Mouse (Mus musculus) MEL (cell line): ENCODE measurements around the gene Adgrg1. TPM values are rescaled to one million over a fixed set of nuclear protein-coding genes. Genes with fewer than 3 reads are reported as not detected.

Experiments used
- DNase-seq: peaks from one replicate; pipeline ENCODE4 v3.0.0; 2011; ENCODE audit warnings: low read depth, low spot score
- H3K27ac ChIP-seq: 2 replicates; pipeline ENCODE4 v1.5.1; 2012; ENCODE audit warnings: low read depth, mild to moderate bottlenecking, control low read depth, low read length, moderate library complexity; ENCODE audit not compliant: control insufficient read depth
- H3K27me3 ChIP-seq, 2 experiments: fragments of 150-350 bp in 1 of 2; sonication (generic) in 1 of 2; 2 replicates each; pipeline ENCODE4 v1.6.1; 2012; ENCODE audit warnings: low read length in 2 of 2, mild to moderate bottlenecking in 2 of 2, improper control_type of control experiment in 1 of 2, moderate library complexity in 1 of 2; ENCODE audit not compliant: insufficient read depth in 2 of 2, control insufficient read depth in 1 of 2
- H3K36me3 ChIP-seq, 2 experiments: 2 replicates each; pipeline ENCODE4 v1.6.1; 2012 to 2014; ENCODE audit warnings: low read length in 2 of 2, improper control_type of control experiment in 1 of 2, inconsistent platforms in 1 of 2, mild to moderate bottlenecking in 1 of 2; ENCODE audit not compliant: insufficient read depth in 2 of 2, control insufficient read depth in 1 of 2
- H3K4me1 ChIP-seq, 2 experiments: fragments of 150-350 bp in 1 of 2; sonication (generic) in 1 of 2; 2 replicates each; pipeline ENCODE4 v1.6.1; 2012; ENCODE audit warnings: low read length in 2 of 2, improper control_type of control experiment in 1 of 2, mild to moderate bottlenecking in 1 of 2; ENCODE audit not compliant: insufficient read depth in 2 of 2, control insufficient read depth in 1 of 2
- H3K4me3 ChIP-seq, 2 experiments: fragments of 150-350 bp in 1 of 2; sonication (generic) in 1 of 2; 2 replicates each; pipeline ENCODE4 v1.5.1; 2012; ENCODE audit warnings: low read depth in 2 of 2, low read length in 2 of 2, mild to moderate bottlenecking in 2 of 2, moderate library complexity in 2 of 2, control low read depth in 1 of 2, improper control_type of control experiment in 1 of 2; ENCODE audit not compliant: control insufficient read depth in 1 of 2, insufficient read depth in 1 of 2
- H3K79me2 ChIP-seq: 2 replicates; pipeline ENCODE4 v1.6.1; 2012; ENCODE audit warnings: mild to moderate bottlenecking, low read length, moderate library complexity; ENCODE audit not compliant: control insufficient read depth, poor library complexity, insufficient read depth
- H3K9ac ChIP-seq: 2 replicates; pipeline ENCODE4 v1.6.1; 2012; ENCODE audit warnings: low read depth, mild to moderate bottlenecking, control low read depth, low read length, moderate library complexity; ENCODE audit not compliant: control insufficient read depth, poor library complexity, severe bottlenecking
- H3K9me3 ChIP-seq: fragments of 150-350 bp; sonication (generic); replicated peaks from 2 replicates; pipeline ENCODE4 v1.6.1; 2012; ENCODE audit warnings: mild to moderate bottlenecking, low read length, improper control_type of control experiment, moderate library complexity; ENCODE audit not compliant: insufficient read depth
- CHD1 ChIP-seq: IDR thresholded peaks from 2 replicates; pipeline ENCODE4 v1.6.1; 2012; ENCODE audit warnings: low read depth, mild to moderate bottlenecking, inconsistent platforms, low read length, improper control_type of control experiment
- CTCF ChIP-seq, 3 experiments: IDR thresholded peaks in 2 of 3; conservative IDR thresholded peaks in 1 of 3; 2 replicates each; pipeline ENCODE4 v1.5.1; 2011 to 2012; ENCODE audit warnings: low read length in 3 of 3, low read depth in 2 of 3, mild to moderate bottlenecking in 2 of 3, improper control_type of control experiment in 1 of 3, inconsistent platforms in 1 of 3, mixed read lengths in 1 of 3, moderate library complexity in 1 of 3; ENCODE audit not compliant: control insufficient read depth in 1 of 3, insufficient read depth in 1 of 3, poor library complexity in 1 of 3, severe bottlenecking in 1 of 3
- E2F4 ChIP-seq: IDR thresholded peaks from 2 replicates; pipeline ENCODE4 v1.6.1; 2011; ENCODE audit warnings: low read depth, low read length, improper control_type of control experiment, borderline replicate concordance
- GATA1 ChIP-seq: IDR thresholded peaks from 2 replicates; pipeline ENCODE4 v1.6.1; 2011; ENCODE audit warnings: low read depth, low read length, improper control_type of control experiment
- JUND ChIP-seq: IDR thresholded peaks from 2 replicates; pipeline ENCODE4 v1.6.1; 2011; ENCODE audit warnings: low read depth, mild to moderate bottlenecking, improper control_type of control experiment, low read length
- MEF2A ChIP-seq: IDR thresholded peaks from 2 replicates; pipeline ENCODE4 v1.6.1; 2014; ENCODE audit warnings: low read depth, mild to moderate bottlenecking, inconsistent platforms, low read length, improper control_type of control experiment; ENCODE audit not compliant: poor library complexity, insufficient replicate concordance, severe bottlenecking; ENCODE audit errors: extremely low read depth
- MYC ChIP-seq: IDR thresholded peaks from 2 replicates; pipeline ENCODE4 v1.6.1; 2011; ENCODE audit warnings: low read depth, mild to moderate bottlenecking, low read length, improper control_type of control experiment, moderate library complexity
- NELFE ChIP-seq: IDR thresholded peaks from 2 replicates; pipeline ENCODE4 v1.6.1; 2011; ENCODE audit warnings: low read depth, low read length, improper control_type of control experiment
- POLR2AphosphoS2 ChIP-seq: IDR thresholded peaks from 2 replicates; pipeline ENCODE4 v1.6.1; 2011; ENCODE audit warnings: low read length, improper control_type of control experiment
- POLR2AphosphoS5 ChIP-seq: IDR thresholded peaks from 2 replicates; pipeline ENCODE4 v1.6.1; 2012; ENCODE audit warnings: low read depth, borderline replicate concordance, mild to moderate bottlenecking, inconsistent platforms, low read length, moderate library complexity, mixed read lengths
- SIN3A ChIP-seq: IDR thresholded peaks from 2 replicates; pipeline ENCODE4 v1.6.1; 2012; ENCODE audit warnings: low read length, improper control_type of control experiment, inconsistent platforms
- SMC3 ChIP-seq: IDR thresholded peaks from 2 replicates; pipeline ENCODE4 v1.6.1; 2011; ENCODE audit warnings: low read depth, low read length, improper control_type of control experiment
- TCF12 ChIP-seq: IDR thresholded peaks from 2 replicates; pipeline ENCODE4 v1.6.1; 2014; ENCODE audit warnings: low read depth, mild to moderate bottlenecking, inconsistent platforms, low read length, improper control_type of control experiment, moderate library complexity
- USF1 ChIP-seq: IDR thresholded peaks from 2 replicates; pipeline ENCODE4 v1.6.1; 2014; ENCODE audit warnings: low read depth, mild to moderate bottlenecking, inconsistent platforms, low read length, improper control_type of control experiment, moderate library complexity
- USF2 ChIP-seq, 2 experiments: IDR thresholded peaks; 2 replicates each; pipeline ENCODE4 v1.6.1; 2011 to 2012; ENCODE audit warnings: improper control_type of control experiment in 2 of 2, low read length in 2 of 2, borderline replicate concordance in 1 of 2, inconsistent platforms in 1 of 2, low read depth in 1 of 2, mild to moderate bottlenecking in 1 of 2; ENCODE audit not compliant: insufficient read depth in 1 of 2
- ZMIZ1 ChIP-seq: IDR thresholded peaks from 2 replicates; pipeline ENCODE4 v1.6.1; 2012; ENCODE audit warnings: low read depth, mild to moderate bottlenecking, inconsistent platforms, low read length, improper control_type of control experiment, moderate library complexity
- polyA plus RNA-seq, 2 experiments: library from polyadenylated mRNA; stranded (reverse) in 1 of 2; unstranded in 1 of 2; fragments of >175 nt in 1 of 2; fragments of >200 nt in 1 of 2; gene quantifications; 2 replicates each; pipeline versions ENCODE4 v1.2.1 to v1.2.4; 2012; ENCODE audit warnings: low replicate concordance in 2 of 2, low read depth in 1 of 2; ENCODE audit not compliant: insufficient read length in 2 of 2, insufficient read depth in 1 of 2, missing spikeins in 1 of 2
- total RNA-seq: library from RNA; depleted of rRNA; stranded (reverse); fragments of 300-350 nt; gene quantifications from 2 replicates; pipeline ENCODE4 v1.2.3, GENCODE M21; 2012

Adgrg1 gene
- total and polyA plus RNA-seq, 3 experiments, result 4.2 to 33.2 TPM; not detected in 1

DNA sequence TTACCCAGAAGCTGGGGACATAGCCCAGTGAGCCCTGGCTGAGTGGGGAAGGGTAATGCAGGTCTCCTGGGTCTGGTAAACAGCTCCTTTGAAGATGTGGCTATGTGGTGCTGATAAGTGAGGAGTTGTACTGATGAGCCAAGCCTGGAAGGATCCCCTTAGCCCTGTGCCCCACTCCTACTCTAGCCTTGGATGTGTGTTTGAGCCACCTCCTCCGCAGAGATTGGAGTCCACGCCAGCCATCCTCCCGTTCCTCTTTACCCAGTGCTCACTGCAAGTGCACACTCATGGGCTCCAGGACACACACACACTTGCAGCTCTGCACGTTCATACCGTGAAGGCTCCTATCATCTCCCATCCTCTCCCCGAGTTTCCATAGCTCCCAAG is 23.3 kb downstream of the Adgrg1 start:
- no peak for DNase-seq
- Histone ChIP-seq H3K9ac (no peak overlapping the region), H3K36me3 (peaks cover 0 to 2% of the 10 kb centered on the region in 2 experiments; a peak in 2 of 4 replicates), H3K27me3 (no peaks in the 10 kb centered on the region), H3K9me3 (no peaks in the 10 kb centered on the region), H3K27ac (no peak overlapping the region), H3K4me3 (no peak overlapping the region)
- TF ChIP-seq CTCF (IDR thresholded peaks at IDR 0.05 in 2 of 3, conservative IDR thresholded peaks at IDR 0.05 in 1 of 3; ENCODE audit: control insufficient read depth in 1 of 3, insufficient read depth in 1 of 3, low read depth in 2 of 3, low read length in 3 of 3, poor library complexity in 1 of 3, severe bottlenecking in 1 of 3) (no peak), USF2 (IDR thresholded peaks at IDR 0.05; ENCODE audit: borderline replicate concordance in 1 of 2, insufficient read depth in 1 of 2, low read depth in 1 of 2, low read length in 2 of 2) (no peak), USF1 (no peak), SIN3A (no peak), JUND (no peak), SMC3 (no peak), MYC (no peak), TCF12 (no peak), CHD1 (no peak), POLR2AphosphoS2 (no peak), POLR2AphosphoS5 (no peak), E2F4 (no peak), NELFE (no peak), MEF2A (no peak)
- TF ChIP-seq, all 39 proteins: peak for 0
- peaks cover 4 to 21% of the 10 kb centered on the region in 2 experiments; a peak in 3 of 4 replicates for H3K4me1 ChIP-seq
- no peaks in the 10 kb centered on the region for H3K79me2 ChIP-seq

DNA sequence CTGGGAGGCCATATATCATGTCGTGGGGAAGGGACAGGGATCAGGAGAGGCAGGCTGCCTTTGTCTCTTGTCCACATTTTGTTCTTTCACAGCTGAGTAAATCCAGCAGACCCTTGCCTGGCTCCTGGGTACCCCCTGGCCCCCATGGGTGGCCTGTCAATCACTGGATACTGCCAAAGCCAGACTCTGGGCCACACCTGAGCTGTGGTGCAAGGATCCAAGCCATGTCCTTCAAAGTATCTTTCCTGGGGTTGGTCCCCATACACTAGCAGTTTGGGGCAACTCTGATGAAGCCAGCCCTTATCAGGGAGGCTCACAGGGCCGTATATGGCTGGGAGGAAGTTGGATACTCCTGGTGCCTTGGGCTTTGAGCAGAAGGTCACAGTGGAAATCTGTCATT is 23.9 kb downstream of the Adgrg1 start:
- Histone ChIP-seq H3K27me3 (no peaks in the 10 kb centered on the region), H3K36me3 (peaks cover 0 to 2% of the 10 kb centered on the region in 2 experiments; a peak in 2 of 4 replicates), H3K79me2 (no peaks in the 10 kb centered on the region), H3K9me3 (no peaks in the 10 kb centered on the region), H3K27ac (no peak overlapping the region), H3K9ac (no peak overlapping the region), H3K4me3 (no peak overlapping the region), H3K4me1 (peaks cover 4 to 21% of the 10 kb centered on the region in 2 experiments; a peak in 3 of 4 replicates)
- peak; percentile 31 for DNase-seq
- TF ChIP-seq ZMIZ1, result no peak
- TF ChIP-seq GATA1, result 0 out of 2 replicates have a peak, but pooled peaks have one; percentile 29
